Mouse (Mus musculus) liver, postnatal 0 days (tissue): ENCODE data around the gene Ifngr1.

Source experiments
- CTCF ChIP-seq: sonication (generic); IDR thresholded peaks from 2 replicates; pipeline ENCODE4 v1.5.1; 2016; ENCODE audit warnings: antibody characterized with exemption, low read depth
- EP300 ChIP-seq: IDR thresholded peaks from 2 replicates; pipeline ENCODE4 v1.6.1; 2016; ENCODE audit warnings: antibody characterized with exemption, low read depth, mild to moderate bottlenecking

DNA sequence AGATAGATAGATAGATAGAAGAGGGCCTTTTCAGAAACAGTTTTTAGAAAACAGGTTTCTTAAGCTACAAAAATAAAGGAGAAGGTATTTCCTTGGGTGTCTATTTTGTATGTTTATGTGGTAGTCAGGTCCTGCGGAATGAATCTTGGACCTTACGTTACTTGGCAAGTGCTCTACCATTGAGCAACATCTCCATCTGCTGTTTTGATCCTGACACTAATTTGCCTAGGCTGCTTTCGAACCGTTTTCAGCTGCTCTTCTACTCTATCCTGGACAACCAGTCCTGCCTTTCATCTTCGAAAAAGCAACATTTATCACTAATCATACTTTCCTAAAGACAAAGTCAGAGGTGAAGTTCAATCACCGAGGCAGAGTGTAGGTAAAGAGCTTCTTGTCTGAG, 11.5 kb downstream of the Ifngr1 start:
- TF ChIP-seq CTCF (peak; percentile 27), EP300 (no peak)
